Mouse (Mus musculus) MEL (cell line): ENCODE data around the gene Zfp189. TPM values are rescaled to one million over a fixed set of nuclear protein-coding genes. Genes with fewer than 3 reads are reported as not detected.

ENCODE experiments used
- DNase-seq: peaks from one replicate; pipeline ENCODE4 v3.0.0; 2011; ENCODE audit warnings: low read depth, low spot score
- H3K27ac ChIP-seq: 2 replicates; pipeline ENCODE4 v1.5.1; 2012; ENCODE audit warnings: low read depth, mild to moderate bottlenecking, control low read depth, low read length, moderate library complexity; ENCODE audit not compliant: control insufficient read depth
- H3K27me3 ChIP-seq, 2 experiments: fragments of 150-350 bp in 1 of 2; sonication (generic) in 1 of 2; 2 replicates each; pipeline ENCODE4 v1.6.1; 2012; ENCODE audit warnings: low read length in 2 of 2, mild to moderate bottlenecking in 2 of 2, improper control_type of control experiment in 1 of 2, moderate library complexity in 1 of 2; ENCODE audit not compliant: insufficient read depth in 2 of 2, control insufficient read depth in 1 of 2
- H3K36me3 ChIP-seq, 2 experiments: 2 replicates each; pipeline ENCODE4 v1.6.1; 2012 to 2014; ENCODE audit warnings: low read length in 2 of 2, improper control_type of control experiment in 1 of 2, inconsistent platforms in 1 of 2, mild to moderate bottlenecking in 1 of 2; ENCODE audit not compliant: insufficient read depth in 2 of 2, control insufficient read depth in 1 of 2
- H3K4me1 ChIP-seq, 2 experiments: fragments of 150-350 bp in 1 of 2; sonication (generic) in 1 of 2; 2 replicates each; pipeline ENCODE4 v1.6.1; 2012; ENCODE audit warnings: low read length in 2 of 2, improper control_type of control experiment in 1 of 2, mild to moderate bottlenecking in 1 of 2; ENCODE audit not compliant: insufficient read depth in 2 of 2, control insufficient read depth in 1 of 2
- H3K4me3 ChIP-seq, 2 experiments: fragments of 150-350 bp in 1 of 2; sonication (generic) in 1 of 2; 2 replicates each; pipeline ENCODE4 v1.5.1; 2012; ENCODE audit warnings: low read depth in 2 of 2, low read length in 2 of 2, mild to moderate bottlenecking in 2 of 2, moderate library complexity in 2 of 2, control low read depth in 1 of 2, improper control_type of control experiment in 1 of 2; ENCODE audit not compliant: control insufficient read depth in 1 of 2, insufficient read depth in 1 of 2
- H3K79me2 ChIP-seq: 2 replicates; pipeline ENCODE4 v1.6.1; 2012; ENCODE audit warnings: mild to moderate bottlenecking, low read length, moderate library complexity; ENCODE audit not compliant: control insufficient read depth, poor library complexity, insufficient read depth
- H3K9ac ChIP-seq: 2 replicates; pipeline ENCODE4 v1.6.1; 2012; ENCODE audit warnings: low read depth, mild to moderate bottlenecking, control low read depth, low read length, moderate library complexity; ENCODE audit not compliant: control insufficient read depth, poor library complexity, severe bottlenecking
- H3K9me3 ChIP-seq: fragments of 150-350 bp; sonication (generic); replicated peaks from 2 replicates; pipeline ENCODE4 v1.6.1; 2012; ENCODE audit warnings: mild to moderate bottlenecking, low read length, improper control_type of control experiment, moderate library complexity; ENCODE audit not compliant: insufficient read depth
- CHD1 ChIP-seq: IDR thresholded peaks from 2 replicates; pipeline ENCODE4 v1.6.1; 2012; ENCODE audit warnings: low read depth, mild to moderate bottlenecking, inconsistent platforms, low read length, improper control_type of control experiment
- CTCF ChIP-seq, 3 experiments: IDR thresholded peaks in 2 of 3; conservative IDR thresholded peaks in 1 of 3; 2 replicates each; pipeline ENCODE4 v1.5.1; 2011 to 2012; ENCODE audit warnings: low read length in 3 of 3, low read depth in 2 of 3, mild to moderate bottlenecking in 2 of 3, improper control_type of control experiment in 1 of 3, inconsistent platforms in 1 of 3, mixed read lengths in 1 of 3, moderate library complexity in 1 of 3; ENCODE audit not compliant: control insufficient read depth in 1 of 3, insufficient read depth in 1 of 3, poor library complexity in 1 of 3, severe bottlenecking in 1 of 3
- GABPA ChIP-seq: IDR thresholded peaks from 2 replicates; pipeline ENCODE4 v1.6.1; 2012; ENCODE audit warnings: low read depth, mild to moderate bottlenecking, inconsistent platforms, low read length, improper control_type of control experiment, moderate library complexity
- GATA1 ChIP-seq: IDR thresholded peaks from 2 replicates; pipeline ENCODE4 v1.6.1; 2011; ENCODE audit warnings: low read depth, low read length, improper control_type of control experiment
- HCFC1 ChIP-seq: IDR thresholded peaks from 2 replicates; pipeline ENCODE4 v1.6.1; 2012; ENCODE audit warnings: low read depth, mild to moderate bottlenecking, inconsistent platforms, low read length, improper control_type of control experiment, moderate library complexity
- KAT2A ChIP-seq: conservative IDR thresholded peaks from 2 replicates; pipeline ENCODE4 v1.6.1; 2012; ENCODE audit warnings: low read depth, low read length, improper control_type of control experiment, inconsistent platforms
- MAFK ChIP-seq: IDR thresholded peaks from 2 replicates; pipeline ENCODE4 v1.6.1; 2011; ENCODE audit warnings: low read depth, mild to moderate bottlenecking, low read length, improper control_type of control experiment, borderline replicate concordance
- MAZ ChIP-seq: IDR thresholded peaks from 2 replicates; pipeline ENCODE4 v1.6.1; 2012; ENCODE audit warnings: low read depth, mild to moderate bottlenecking, inconsistent platforms, low read length, improper control_type of control experiment
- MYB ChIP-seq: IDR thresholded peaks from 2 replicates; pipeline ENCODE4 v1.6.1; 2011; ENCODE audit warnings: mild to moderate bottlenecking, low read depth, low read length, improper control_type of control experiment
- MYC ChIP-seq: IDR thresholded peaks from 2 replicates; pipeline ENCODE4 v1.6.1; 2011; ENCODE audit warnings: low read depth, mild to moderate bottlenecking, low read length, improper control_type of control experiment, moderate library complexity
- POLR2A ChIP-seq, 2 experiments: IDR thresholded peaks; 2 replicates each; pipeline ENCODE4 v1.6.1; 2011 to 2012; ENCODE audit warnings: low read length in 2 of 2, mild to moderate bottlenecking in 2 of 2, control low read depth in 1 of 2, improper control_type of control experiment in 1 of 2, low read depth in 1 of 2, moderate library complexity in 1 of 2; ENCODE audit not compliant: control insufficient read depth in 1 of 2, insufficient read depth in 1 of 2, poor library complexity in 1 of 2
- POLR2AphosphoS2 ChIP-seq: IDR thresholded peaks from 2 replicates; pipeline ENCODE4 v1.6.1; 2011; ENCODE audit warnings: low read length, improper control_type of control experiment
- POLR2AphosphoS5 ChIP-seq: IDR thresholded peaks from 2 replicates; pipeline ENCODE4 v1.6.1; 2012; ENCODE audit warnings: low read depth, borderline replicate concordance, mild to moderate bottlenecking, inconsistent platforms, low read length, moderate library complexity, mixed read lengths
- RAD21 ChIP-seq: IDR thresholded peaks from 2 replicates; pipeline ENCODE4 v1.6.1; 2011; ENCODE audit warnings: mild to moderate bottlenecking, low read depth, low read length, improper control_type of control experiment
- RCOR1 ChIP-seq: IDR thresholded peaks from 2 replicates; pipeline ENCODE4 v1.6.1; 2012; ENCODE audit warnings: low read depth, mild to moderate bottlenecking, inconsistent platforms, low read length, improper control_type of control experiment
- SIN3A ChIP-seq: IDR thresholded peaks from 2 replicates; pipeline ENCODE4 v1.6.1; 2012; ENCODE audit warnings: low read length, improper control_type of control experiment, inconsistent platforms
- SMC3 ChIP-seq: IDR thresholded peaks from 2 replicates; pipeline ENCODE4 v1.6.1; 2011; ENCODE audit warnings: low read depth, low read length, improper control_type of control experiment
- TAL1 ChIP-seq: IDR thresholded peaks from 2 replicates; pipeline ENCODE4 v1.6.1; 2012; ENCODE audit warnings: mild to moderate bottlenecking, inconsistent platforms, low read length, moderate library complexity, mixed read lengths
- TBP ChIP-seq: IDR thresholded peaks from 2 replicates; pipeline ENCODE4 v1.8.0; 2011; ENCODE audit warnings: low read depth, low read length, improper control_type of control experiment
- ZC3H11A ChIP-seq: IDR thresholded peaks from 2 replicates; pipeline ENCODE4 v1.6.1; 2012; ENCODE audit warnings: low read depth, mild to moderate bottlenecking, inconsistent platforms, low read length, improper control_type of control experiment
- ZKSCAN1 ChIP-seq: IDR thresholded peaks from 2 replicates; pipeline ENCODE4 v1.6.1; 2012; ENCODE audit warnings: low read depth, mild to moderate bottlenecking, inconsistent platforms, low read length, improper control_type of control experiment, moderate library complexity
- polyA plus RNA-seq, 2 experiments: library from polyadenylated mRNA; stranded (reverse) in 1 of 2; unstranded in 1 of 2; fragments of >175 nt in 1 of 2; fragments of >200 nt in 1 of 2; gene quantifications; 2 replicates each; pipeline versions ENCODE4 v1.2.1 to v1.2.4; 2012; ENCODE audit warnings: low replicate concordance in 2 of 2, low read depth in 1 of 2; ENCODE audit not compliant: insufficient read length in 2 of 2, insufficient read depth in 1 of 2, missing spikeins in 1 of 2
- total RNA-seq: library from RNA; depleted of rRNA; stranded (reverse); fragments of 300-350 nt; gene quantifications from 2 replicates; pipeline ENCODE4 v1.2.3, GENCODE M21; 2012

The Zfp189 gene
- total and polyA plus RNA-seq, 3 experiments, result 3.3 to 5.3 TPM; not detected in 1

GRCm38 (mm10) chr4:49559915-49560772, 39.2 kb downstream of the Zfp189 start:
- Histone ChIP-seq H3K4me3 (no peak overlapping the region), H3K4me1 (no peaks in the 10 kb centered on the region), H3K79me2 (no peaks in the 10 kb centered on the region), H3K36me3 (no peaks in the 10 kb centered on the region), H3K9me3 (no peaks in the 10 kb centered on the region), H3K27ac (no peak overlapping the region), H3K9ac (no peak overlapping the region), H3K27me3 (peaks cover 0 to 2% of the 10 kb centered on the region in 2 experiments; a peak in 1 of 4 replicates)
- TF ChIP-seq POLR2A (IDR thresholded peaks at IDR 0.05; ENCODE audit: control insufficient read depth in 1 of 2, insufficient read depth in 1 of 2, low read depth in 1 of 2, low read length in 2 of 2, poor library complexity in 1 of 2), result no peak
- no peak for TF ChIP-seq HCFC1
- no peak for TF ChIP-seq POLR2AphosphoS5
- no peak for DNase-seq

GRCm38 (mm10) chr4:49567613-49568012, 46.6 kb downstream of the Zfp189 start:
- H3K9ac ChIP-seq, result no peak overlapping the region
- no peaks in the 10 kb centered on the region for H3K4me1 ChIP-seq
- H3K27ac ChIP-seq, result no peak overlapping the region
- peak; percentile 85 for DNase-seq
- H3K79me2 ChIP-seq, result no peaks in the 10 kb centered on the region
- H3K4me3 ChIP-seq, result no peak overlapping the region
- H3K9me3 ChIP-seq, result no peaks in the 10 kb centered on the region
- H3K36me3 ChIP-seq, result no peaks in the 10 kb centered on the region; a peak in 1 of 4 replicates
- peak; percentile 92 for TF ChIP-seq SMC3
- TF ChIP-seq KAT2A, result no peak
- peak; percentile 95 for TF ChIP-seq RAD21
- 0 out of 2 replicates have a peak, but pooled peaks have one; percentile 15 for TF ChIP-seq GATA1
- TF ChIP-seq POLR2AphosphoS5, result no peak
- peak; percentile 49 to 96 (median 83) for TF ChIP-seq CTCF (IDR thresholded peaks at IDR 0.05 in 2 of 3, conservative IDR thresholded peaks at IDR 0.05 in 1 of 3; ENCODE audit: control insufficient read depth in 1 of 3, insufficient read depth in 1 of 3, low read depth in 2 of 3, low read length in 3 of 3, poor library complexity in 1 of 3, severe bottlenecking in 1 of 3)
- TF ChIP-seq MAZ, result no peak
- no peak for TF ChIP-seq TAL1
- no peak for TF ChIP-seq ZKSCAN1
- TF ChIP-seq ZC3H11A, result peak; percentile 91
- no peak for TF ChIP-seq POLR2AphosphoS2
- H3K27me3 ChIP-seq, result peaks cover 0 to 6% of the 10 kb centered on the region in 2 experiments; a peak in 2 of 4 replicates

GRCm38 (mm10) chr4:49572194-49572593, 51.2 kb downstream of the Zfp189 start:
- Histone ChIP-seq H3K9me3 (no peaks in the 10 kb centered on the region), H3K9ac (no peak overlapping the region), H3K27me3 (peaks cover 1 to 3% of the 10 kb centered on the region in 2 experiments; a peak in 2 of 4 replicates), H3K36me3 (no peaks in the 10 kb centered on the region; a peak in 1 of 4 replicates), H3K79me2 (no peaks in the 10 kb centered on the region), H3K4me1 (no peaks in the 10 kb centered on the region)
- DNase-seq, result peak; percentile 38
- no peak for TF ChIP-seq TBP
- no peak for TF ChIP-seq RCOR1
- TF ChIP-seq CHD1, result no peak
- TF ChIP-seq SIN3A, result no peak
- TF ChIP-seq SMC3, result no peak
- TF ChIP-seq MYC, result no peak
- no peak for TF ChIP-seq GABPA
- TF ChIP-seq MAFK, result no peak
- no peak for TF ChIP-seq MYB
- TF ChIP-seq, all 39 proteins: peak for 0
- Histone ChIP-seq H3K27ac (no peak overlapping the region), H3K4me3 (no peak overlapping the region)
